Mouse (Mus musculus): ENCODE data around the gene Itgav.

- TF ChIP-seq ZNF384 (IDR thresholded peaks at IDR 0.05; ENCODE audit: low read depth, low read length), result no peak
- no peak for TF ChIP-seq ZC3H11A (IDR thresholded peaks at IDR 0.05; ENCODE audit: borderline replicate concordance, low read depth, low read length)
These were observed 71.6 kb downstream of the Itgav start for GRCm38 (mm10) chr2:83795766-83796165.
